Mouse (Mus musculus): ENCODE measurements at regions not wholly inside any gene's neighbourhood (a gene's known extent, or its start where the extent isn't known, plus 50 kb on each side); places are given as distances from the start of the nearest gene placed in this dataset.

- H3K9me3 ChIP-seq, result no peaks in the 10 kb centered on the region
- no peaks in the 10 kb centered on the region for H3K4me1 ChIP-seq
- H3K4me3 ChIP-seq (replicated peaks), result no peak overlapping the region
- no peak overlapping the region for H3K9ac ChIP-seq
- ATAC-seq (ENCODE audit: insufficient read depth, low FRiP score, low read depth), result peak; percentile 91
- no peaks in the 10 kb centered on the region for H3K27me3 ChIP-seq (replicated peaks)
- no peak overlapping the region for H3K4me2 ChIP-seq
- no peaks in the 10 kb centered on the region for H3K36me3 ChIP-seq
- H3K27ac ChIP-seq, result no peak overlapping the region
- 63% methylated on average over 1 of the region's 1 CpGs for WGBS
Observed at GRCm38 (mm10) chrX:119269126-119269525, 657.9 kb upstream of the Pabpc5 start.
